Mouse (Mus musculus) layer of hippocampus, postnatal 10 days (tissue): ENCODE results near the gene Pbx3. TPM values are rescaled to one million over a fixed set of nuclear protein-coding genes. Genes with fewer than 3 reads are reported as not detected.

ENCODE experiments used
- DNase-seq, 2 experiments: peaks; one replicate each; pipeline ENCODE4 v3.0.0; 2021; ENCODE audit warnings: low spot score in 2 of 2
- total RNA-seq, 2 experiments: library from RNA; stranded (reverse); gene quantifications; 2 replicates each; pipeline ENCODE4 v1.2.3; 2021

Gene Pbx3
- total RNA-seq, 2 experiments from 2014 or later, result 10.2 to 12.2 TPM

DNA sequence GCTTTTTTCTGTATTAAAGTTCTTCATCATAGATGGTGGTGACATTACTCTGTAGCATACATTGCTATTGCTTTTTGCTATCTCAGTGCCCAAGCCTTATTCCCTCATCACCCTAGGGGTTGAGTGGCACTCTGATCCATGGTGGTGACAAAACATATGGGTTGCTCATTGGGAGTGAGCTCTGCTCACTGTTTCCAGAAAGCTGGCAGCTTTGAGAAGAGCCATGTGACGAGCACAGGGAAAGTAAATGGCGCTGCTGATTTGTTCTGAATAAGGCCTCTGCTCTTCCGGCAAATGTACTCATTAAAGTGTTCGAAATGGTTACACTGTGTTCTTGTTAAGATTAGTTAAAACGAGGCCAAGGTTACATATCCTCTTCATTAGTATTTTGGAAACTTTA, 139.7 kb downstream of the Pbx3 start:
- DNase-seq, result no peak

DNA sequence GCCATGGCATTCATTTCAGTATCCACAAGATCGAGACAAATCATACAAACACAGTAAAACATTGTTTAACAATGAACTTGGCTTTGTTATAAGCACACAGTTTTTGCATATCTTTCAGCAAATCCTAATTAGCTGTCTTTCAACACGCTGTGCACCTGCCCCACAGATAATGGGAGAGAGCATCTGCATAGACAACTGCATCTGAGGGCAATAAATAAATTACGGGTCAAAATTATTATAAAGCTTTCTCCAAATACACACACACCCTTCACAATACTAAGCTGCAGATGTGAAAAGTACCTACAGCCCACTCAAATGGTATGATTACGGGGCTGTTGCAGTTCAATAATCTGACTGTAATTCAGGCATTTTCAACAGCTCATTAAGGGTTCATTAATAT, 145.3 kb downstream of the Pbx3 start:
- DNase-seq, result no peak

DNA sequence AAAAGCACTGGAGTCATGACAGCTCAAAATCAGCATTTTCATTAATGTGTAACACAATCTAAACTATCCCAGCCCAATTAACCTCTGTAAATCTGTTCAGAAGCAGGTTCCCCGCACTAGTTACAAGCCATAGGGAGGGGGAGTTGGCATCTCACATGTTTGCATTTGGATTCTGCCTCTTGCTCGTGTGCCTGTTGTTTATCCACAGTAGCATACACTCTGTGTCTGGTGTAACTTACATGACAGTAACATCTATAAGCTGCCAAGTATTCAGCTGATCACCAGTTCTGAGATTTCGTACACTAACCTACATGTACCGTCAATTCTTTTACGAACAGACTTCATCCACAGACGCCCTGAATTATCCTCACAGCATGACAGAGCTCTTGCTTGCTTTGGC, 147.5 kb downstream of the Pbx3 start:
- DNase-seq, result no peak

DNA sequence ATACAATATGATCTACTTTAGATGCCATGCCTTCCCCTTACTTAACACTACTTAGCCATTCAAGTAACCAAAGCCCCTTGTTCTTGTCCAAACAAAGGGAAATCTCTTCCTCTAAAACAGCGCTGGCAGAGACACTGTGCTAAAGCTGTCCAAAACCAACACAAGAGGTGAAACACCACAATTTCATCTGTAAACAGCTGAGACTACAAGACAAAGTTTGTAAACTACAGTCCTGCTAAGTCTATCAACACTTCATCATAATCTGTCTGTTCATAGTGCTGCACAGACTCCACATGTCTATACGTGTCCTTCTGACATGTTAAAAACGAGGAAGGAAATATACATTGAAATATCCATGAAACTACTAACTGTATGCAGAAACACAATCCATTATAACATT, 151.5 kb downstream of the Pbx3 start:
- no peak for DNase-seq

DNA sequence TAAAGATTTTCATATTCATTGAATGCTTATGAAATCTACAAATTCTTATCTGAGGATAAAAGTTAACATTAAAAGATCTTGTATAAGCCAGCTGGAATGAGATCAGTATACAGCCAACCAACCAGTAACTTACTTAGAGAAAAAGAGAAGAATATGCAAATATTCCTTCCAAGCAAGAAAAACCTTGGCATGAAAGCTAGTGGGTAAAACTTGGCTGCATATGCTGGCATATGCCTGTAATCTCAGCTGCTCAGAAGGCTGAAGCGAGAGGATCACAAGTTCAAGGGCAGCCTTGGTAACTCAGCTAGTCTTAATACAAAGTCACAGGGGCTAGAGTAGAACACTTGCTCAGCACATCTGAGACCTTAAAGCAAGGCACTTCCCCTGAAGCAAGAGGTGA, 153.8 kb downstream of the Pbx3 start:
- no peak for DNase-seq

DNA sequence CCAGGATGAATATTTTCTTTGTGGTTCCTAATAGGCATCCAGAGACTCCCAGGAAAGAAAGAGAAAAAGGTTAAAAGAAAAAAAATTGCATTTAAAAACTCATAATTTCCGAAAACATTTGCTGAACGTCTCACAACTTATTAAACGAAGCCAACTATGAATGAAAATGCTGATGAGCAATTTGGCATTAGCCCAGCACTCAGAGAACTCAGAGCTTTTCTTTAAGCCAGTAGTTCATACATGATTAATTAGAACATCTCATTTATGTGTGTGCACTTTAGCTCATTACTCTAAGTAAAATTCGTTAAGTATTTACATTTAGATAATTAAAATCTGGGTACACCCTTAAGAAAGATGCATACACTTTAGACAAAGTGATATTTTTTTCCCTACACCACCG, 155.3 kb downstream of the Pbx3 start:
- DNase-seq, result no peak

DNA sequence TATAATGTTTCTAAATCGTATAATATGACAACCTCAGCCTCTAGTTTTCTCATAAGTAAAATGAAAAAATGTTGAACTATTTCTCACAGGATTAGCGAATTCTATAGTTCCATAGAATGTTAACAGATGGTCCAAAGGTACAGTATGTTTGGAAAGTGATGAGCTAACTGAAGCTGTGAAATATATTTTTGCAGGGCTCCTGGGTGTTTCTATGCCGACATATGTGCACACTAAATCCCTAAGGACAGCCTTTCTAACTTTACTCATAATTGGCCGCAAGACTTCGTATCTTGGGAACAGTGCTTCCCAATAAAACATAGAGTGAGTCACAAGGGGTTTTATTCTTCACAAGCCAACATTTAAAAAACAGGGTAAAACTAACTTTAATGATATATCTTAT, 157.4 kb downstream of the Pbx3 start:
- no peak for DNase-seq

DNA sequence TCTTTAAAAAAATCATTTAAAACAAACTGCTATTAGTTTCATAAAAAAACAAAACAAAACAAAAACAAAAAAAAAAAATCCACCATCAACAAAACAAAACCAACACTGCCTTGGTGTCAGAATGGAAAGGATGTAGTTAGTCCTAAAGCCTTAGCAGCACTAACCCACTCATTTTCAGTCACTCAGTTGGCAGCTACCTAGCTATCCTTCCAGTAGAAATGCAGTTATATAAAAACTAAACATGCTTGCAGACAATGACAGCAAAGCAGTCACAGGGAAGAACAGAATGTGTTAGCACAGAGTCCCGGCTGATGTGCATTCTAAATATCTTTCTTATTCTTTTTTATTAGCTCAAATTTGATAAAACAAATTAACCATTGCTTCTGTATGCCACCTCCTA, 160.5 kb downstream of the Pbx3 start:
- no peak for DNase-seq

DNA sequence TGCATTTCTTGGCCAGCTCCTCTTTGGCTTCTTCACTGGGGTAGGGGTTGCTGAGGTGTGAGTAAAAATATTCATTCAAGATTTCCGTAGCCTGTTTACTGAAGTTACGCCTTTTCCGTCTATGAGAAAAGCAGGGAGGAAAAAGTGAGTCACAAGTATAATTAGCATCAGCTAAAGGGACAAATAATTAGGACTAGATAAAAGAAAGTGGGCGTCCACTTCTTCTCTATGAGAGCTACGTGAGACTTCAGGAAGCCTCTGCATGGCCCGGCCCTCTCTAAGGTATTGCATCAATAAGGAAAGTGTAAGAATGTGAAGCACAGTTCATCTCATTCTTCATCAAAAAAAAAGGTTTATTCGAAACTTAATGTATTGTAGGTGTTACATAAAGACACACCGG, 168.1 kb downstream of the Pbx3 start:
- no peak for DNase-seq

DNA sequence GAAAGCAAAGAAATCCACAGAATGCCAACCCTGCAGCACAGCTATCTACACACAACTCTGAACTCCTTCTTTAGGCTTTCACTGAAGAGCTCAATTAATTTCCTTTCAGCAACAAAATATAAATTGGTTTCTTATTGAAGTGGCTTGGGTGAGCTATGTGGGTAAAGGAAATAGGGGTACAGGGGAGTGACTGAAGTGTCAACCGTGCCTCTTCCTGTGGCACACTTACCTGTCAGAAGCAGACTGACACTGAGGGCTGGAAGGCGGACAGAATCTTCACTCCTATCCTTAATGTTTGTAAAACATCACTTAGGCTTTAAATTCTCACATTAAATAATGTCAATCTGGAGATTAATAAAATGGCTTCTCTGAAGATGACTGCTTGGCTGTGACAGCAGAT, 168.6 kb downstream of the Pbx3 start:
- no peak for DNase-seq

DNA sequence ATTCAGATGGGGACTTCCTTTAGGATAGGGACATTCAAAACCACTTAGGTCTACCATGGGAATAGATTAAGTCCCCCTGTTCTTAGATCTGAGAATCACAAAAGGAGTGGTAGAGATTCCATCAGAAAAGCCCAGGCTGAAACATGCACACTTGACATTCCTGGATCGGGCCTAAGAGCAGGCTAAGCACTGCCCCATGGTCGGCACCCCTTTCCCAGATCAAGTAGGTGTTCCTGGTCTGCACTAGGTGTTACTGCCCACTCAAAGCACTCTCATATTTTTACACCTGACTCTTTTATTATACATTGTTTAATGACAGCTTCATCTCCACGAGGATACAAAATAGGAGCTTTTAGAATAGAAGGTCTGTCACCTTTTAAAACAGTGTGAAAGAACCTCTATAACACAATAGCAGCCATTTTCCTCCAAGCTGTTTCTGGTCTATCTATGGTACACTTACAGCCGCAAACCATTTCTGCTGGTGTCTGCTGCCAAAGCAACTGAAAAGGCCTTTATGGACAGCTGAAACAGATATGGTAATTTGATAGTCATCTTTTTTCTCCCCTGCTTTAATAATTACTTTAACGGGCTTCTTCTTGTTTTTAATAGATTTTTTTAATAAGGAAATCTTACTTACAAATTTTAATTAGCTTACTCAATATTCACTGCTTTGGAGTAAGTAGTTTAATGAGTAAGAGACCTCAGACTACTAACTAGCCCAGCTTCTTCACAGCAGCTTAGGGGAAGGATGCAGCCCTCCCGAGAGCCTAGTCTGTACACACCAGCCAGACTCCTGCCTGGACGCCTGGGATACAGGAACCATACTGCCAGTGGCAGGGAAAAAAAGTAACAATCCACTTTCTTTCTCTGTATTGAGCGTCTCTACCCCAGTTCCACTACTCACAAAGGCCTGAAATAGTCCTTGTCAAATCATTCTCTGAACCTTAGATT, 178.8 kb downstream of the Pbx3 start:
- no peak for DNase-seq

DNA sequence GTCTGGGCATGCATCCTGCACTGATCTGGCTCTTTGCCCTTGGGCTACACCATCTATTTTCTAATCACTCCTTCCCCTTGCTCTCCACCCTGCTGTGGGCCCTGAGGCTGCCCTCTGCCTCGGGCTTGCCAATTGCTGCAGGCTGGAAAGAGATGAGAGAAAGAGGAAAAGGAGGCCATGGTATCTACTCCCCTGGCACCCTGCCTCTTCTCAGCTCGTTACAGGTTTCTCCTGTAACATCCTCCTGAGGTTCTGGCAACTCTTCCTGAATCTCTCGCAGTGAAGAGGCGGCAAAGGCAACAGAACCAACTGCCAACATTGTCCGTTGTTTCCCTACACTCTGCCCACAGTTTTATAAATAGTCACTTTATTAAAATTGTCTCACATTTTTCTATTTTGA, 179.7 kb downstream of the Pbx3 start:
- no peak for DNase-seq

DNA sequence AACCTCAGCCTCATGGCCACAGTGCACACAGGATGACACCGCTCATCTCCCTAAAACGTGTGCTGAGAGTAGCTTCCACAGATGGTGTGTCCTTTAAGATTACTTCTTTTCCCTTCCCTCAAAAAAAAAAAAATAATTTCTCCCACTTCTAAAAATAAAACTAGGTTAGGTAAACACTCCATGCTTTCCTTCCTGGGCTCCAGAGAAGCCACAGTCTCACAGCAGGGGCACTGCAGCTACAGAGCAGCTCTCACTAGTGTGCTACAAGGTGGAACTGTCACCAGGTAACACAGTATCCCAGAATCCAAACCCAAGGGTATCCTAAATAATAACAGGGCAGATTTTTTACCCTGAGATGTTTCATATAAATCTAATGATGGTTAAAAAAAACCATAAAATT, 185.6 kb downstream of the Pbx3 start:
- DNase-seq, result no peak

DNA sequence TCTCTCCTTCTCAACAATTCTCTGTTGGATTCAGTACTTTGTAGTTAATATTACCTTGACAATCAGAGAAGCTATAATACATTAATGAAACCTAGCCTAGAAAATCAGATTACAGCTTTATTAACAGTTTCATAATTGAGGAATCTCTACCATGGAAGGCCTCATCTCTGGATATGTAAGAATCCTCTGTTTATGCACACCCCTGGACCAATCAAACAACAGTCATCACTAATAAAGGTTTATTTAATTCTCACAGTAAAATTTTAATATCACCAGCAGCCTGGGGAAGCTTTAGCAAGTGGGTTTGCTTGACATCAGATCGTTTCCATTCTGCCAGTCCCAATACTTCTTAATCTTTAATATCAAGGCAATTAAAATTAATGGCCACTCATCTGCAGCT, 191.3 kb downstream of the Pbx3 start:
- DNase-seq, result no peak

DNA sequence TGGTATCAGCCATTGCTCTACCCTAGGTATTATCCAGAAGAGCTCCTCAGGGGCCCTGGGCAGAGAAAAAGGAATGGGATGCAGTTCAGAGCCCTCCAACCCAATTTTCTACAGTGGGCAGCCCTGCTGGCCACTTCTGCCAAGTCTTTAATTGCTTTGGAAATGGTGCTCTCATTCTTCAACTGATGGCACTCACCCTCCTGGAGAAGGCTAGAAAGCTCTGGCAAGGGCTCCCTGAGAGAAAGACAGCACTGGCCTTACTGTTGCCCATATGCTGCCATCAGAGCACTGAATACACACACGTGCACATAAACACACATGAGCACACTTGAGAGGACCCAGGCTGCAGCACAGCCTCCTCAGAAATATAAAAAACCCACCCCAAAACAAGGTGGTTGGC, 193.6 kb downstream of the Pbx3 start:
- DNase-seq, result no peak

DNA sequence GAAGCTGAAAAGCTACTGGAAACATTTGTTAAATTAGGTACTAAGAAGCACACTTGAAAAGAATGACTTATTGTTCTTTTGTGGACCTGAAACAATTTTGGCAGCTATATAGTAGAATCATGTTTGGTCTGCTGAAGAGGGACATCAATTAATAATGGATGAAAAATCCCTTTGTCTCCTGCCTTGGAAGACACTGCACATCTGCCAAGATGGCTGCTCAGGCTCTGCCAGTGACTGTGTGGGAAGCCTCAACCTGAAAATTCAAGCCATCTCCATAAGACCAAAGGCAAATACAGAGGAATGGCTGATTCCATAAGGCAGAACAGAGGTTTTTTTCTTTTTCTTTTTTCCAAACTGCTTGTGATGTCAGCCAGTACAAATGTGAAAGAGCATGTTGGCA, 194.3 kb downstream of the Pbx3 start:
- no peak for DNase-seq

DNA sequence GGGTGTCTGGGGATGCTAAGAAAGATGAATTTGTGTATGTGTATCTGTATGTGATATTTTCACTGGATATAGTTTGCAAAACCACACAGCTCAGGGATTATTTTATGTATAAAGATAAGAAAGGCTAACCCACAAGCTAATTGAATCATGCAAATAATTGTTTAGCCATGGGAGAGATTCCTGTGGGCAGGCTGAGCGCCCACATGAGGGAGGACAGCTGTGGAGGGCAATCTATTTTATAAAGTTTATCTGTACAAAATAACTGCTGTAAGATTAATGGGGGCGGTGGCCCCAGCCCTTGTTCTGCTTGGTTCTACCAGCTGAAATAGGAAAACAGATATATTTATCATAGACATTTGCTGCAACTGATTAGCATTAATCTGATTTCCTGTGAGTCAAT, 202.5 kb downstream of the Pbx3 start:
- no peak for DNase-seq

DNA sequence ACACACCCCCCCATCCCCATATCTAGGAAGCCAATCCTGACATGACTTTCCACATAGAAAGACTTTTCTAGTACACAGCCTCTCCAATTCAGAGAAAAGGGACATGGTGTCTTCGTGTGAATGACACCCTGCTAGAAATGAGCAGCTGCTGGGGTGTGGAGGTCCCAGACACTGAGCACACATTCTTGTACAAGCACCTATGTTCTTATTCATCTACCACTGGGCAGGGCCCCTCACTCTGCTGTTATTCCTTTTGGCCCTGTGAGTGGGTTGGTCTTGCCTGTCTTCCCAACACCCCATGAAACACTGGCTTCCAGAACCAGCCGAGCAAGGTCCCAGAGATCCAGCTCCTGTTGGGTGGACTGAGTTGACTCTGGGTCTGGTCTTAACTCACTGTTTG, 203.3 kb downstream of the Pbx3 start:
- no peak for DNase-seq

DNA sequence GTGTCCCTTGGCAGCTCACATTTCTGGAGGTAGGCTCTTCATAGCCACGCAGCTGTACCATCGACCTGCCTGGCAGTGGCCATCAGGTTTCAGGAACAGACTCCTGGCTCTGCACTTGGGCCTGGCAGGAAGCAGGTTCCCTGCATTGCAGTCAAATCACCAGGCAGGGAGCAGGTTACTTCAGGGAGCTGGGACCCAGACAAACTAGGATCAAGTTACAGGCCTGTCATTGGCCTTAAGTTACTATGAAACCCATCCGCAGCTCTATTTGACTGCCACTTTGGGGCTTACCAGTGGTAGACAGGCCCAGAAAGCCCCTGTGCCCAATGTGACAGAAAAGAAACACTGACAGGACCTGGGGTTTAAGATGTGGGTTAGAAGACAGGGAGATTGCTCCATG, 204.8 kb downstream of the Pbx3 start:
- DNase-seq, result no peak

DNA sequence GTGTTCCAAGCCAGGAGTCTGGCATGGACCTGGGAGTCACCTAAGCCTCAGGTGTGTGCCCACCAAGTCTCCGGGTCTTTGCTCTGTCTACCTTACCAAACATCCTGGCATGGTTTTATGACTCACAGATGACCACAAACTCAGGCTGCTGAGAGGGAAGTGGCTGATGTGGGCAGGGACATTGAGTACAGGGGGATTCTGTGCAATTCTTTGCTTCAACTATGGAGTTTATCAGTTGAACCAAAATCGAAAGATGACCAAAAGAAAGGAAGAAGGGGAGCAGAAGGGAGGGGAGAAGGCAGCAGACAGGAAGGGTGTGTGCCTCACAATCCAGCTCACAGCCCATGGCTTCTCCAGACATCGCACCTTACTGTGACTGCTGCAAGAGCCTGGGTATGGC, 210.5 kb downstream of the Pbx3 start:
- no peak for DNase-seq

DNA sequence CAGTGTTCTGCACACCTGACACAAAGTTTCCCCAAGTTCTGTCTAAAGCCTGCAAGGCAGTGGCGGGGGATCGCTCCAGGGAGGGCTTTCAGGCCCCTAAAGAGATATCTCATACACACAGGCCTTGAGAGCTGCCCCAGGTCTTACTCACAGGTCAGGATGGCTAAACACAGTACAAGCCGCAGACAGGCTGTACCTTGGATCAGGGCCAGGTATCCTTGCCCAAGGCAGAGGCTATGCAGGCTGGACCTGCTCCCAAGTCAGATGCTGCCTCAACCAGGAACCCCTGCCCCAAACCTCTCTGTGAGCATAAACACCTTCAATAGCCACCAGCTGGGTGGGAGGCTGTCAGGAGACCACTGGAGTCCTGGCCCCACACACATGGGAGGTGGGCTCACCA, 215.2 kb downstream of the Pbx3 start:
- no peak for DNase-seq

DNA sequence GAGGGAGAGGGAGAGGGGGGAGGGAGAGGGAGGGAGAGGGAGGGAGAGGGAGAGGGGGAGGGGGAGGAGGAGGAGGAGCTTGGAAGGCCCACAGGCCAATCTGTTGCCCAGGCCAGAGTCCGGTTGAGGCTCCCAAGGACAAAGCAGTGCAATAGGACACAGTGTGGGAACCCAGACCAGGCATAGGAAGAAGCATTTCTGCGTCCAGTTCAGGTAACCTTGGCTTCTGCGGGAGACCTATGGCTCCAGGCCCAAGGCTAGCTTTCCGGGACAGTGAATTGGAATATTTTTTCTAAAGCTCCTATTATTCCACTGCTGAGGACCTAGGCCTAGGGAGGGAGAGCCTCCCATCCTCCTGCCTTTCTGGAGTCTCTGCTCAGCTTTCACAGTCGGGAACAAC, 218.1 kb downstream of the Pbx3 start:
- DNase-seq, result no peak

DNA sequence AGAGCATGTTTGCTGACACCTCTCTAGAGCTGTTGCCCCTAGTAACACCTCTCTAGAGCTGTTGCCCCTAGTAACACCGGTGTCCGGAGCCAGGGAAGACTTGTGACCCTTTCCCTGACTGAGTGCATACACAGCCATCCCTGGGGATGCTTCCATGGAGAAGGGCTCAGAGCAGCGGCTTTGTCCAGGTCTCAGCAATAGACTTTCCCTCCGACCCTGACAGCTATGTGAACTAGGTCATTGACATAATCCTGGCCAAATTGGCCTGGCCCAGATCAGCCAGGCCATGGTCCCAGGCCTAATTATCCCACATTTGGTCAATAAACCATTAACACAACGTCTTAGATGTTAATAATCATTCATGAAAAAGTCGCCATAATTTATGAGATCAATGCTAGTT, 219.6 kb downstream of the Pbx3 start:
- DNase-seq, result no peak
